Mouse (Mus musculus) thymus, adult 2 months (tissue): Measurements from ENCODE around the gene Cactin.

Source experiments
- CTCF ChIP-seq: fragments of 200-500 bp; IDR thresholded peaks from 2 replicates; pipeline ENCODE4 v1.5.1; 2012; ENCODE audit warnings: mild to moderate bottlenecking, control low read depth, low read length, moderate library complexity, borderline replicate concordance; ENCODE audit not compliant: control insufficient read depth, poor library complexity, insufficient read depth; ENCODE audit errors: extremely low read depth
- POLR2A ChIP-seq: fragments of 200-500 bp; IDR thresholded peaks from 2 replicates; pipeline ENCODE4 v1.6.1; 2012; ENCODE audit warnings: mild to moderate bottlenecking, low read length, control low read depth, moderate library complexity; ENCODE audit not compliant: control insufficient read depth, poor library complexity, insufficient read depth; ENCODE audit errors: extremely low read depth

DNA sequence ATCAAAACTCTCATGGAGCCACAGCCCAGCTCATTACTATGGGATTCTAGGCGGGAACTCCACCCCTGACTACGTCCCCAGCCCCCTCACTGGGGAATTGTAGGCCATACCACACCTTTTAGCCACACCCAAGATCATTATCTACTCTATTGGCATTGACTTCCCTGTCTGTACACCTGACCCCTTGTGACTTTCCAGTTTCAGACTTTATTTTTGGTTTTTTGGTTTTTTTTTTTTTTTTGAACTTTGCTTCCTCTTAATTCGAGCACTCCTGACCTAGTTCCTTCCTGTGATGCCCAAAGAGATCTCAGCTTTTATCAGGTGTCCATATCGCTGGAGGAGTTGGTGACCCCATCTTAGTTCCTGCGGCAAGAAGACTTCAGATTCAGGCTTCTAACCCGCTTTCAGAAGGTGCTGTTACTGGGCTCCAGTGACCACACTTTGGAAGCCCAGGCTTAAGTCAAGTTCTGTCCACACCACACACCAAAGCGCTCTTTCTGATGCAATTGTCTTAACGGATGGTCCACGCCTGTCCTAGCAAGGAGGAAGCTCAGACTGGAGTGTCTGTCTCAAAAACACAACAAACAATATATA is 29.3 kb upstream of the Cactin start, which contains the start of gene Tjp3:
- no peak for TF ChIP-seq CTCF
- no peak for TF ChIP-seq POLR2A
